Mouse (Mus musculus): ENCODE measurements around the gene Olfr60. TPM values are rescaled to one million over a fixed set of nuclear protein-coding genes. Genes with fewer than 3 reads are reported as not detected.

The Olfr60 gene
- not detected in 2 replicates for polyA plus RNA-seq (2011; ENCODE audit: insufficient read length, low read depth, missing spikeins)

DNA sequence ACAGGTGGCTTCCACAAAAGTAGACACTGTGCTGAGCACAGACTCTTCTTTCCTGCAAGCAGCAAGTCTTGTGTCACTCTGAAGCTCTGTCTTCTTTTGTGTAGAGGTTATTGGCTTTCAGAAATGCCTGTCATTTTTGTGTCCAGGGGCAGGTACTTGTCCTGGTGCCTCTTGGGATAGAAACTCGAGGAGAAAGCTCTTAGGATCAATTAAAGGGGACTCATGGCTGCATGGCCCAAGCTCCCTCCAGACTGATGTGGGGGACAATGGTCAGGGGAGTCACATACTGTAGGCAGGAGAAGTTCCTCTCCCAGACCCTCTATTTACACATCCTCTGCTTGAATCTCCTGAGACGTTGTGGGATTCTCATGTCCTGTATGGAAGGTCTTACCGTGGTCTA is at the start of gene Olfr60:
Olfr60 (minus strand) TSS at position 101 of the 400 bp plus-strand sequence.
- TF ChIP-seq POLR2A (IDR thresholded peaks at IDR 0.05; ENCODE audit: low read depth, low read length): no peak
- no peak for TF ChIP-seq CTCF (IDR thresholded peaks at IDR 0.05; ENCODE audit: borderline replicate concordance, insufficient read depth, low read length)
- Histone ChIP-seq H3K4me3 (ENCODE audit: insufficient read depth, low read length) (no peak within 1 kb of the TSS), H3K27ac (ENCODE audit: insufficient read depth, low read length) (no peak within 1 kb of the TSS), H3K4me1 (ENCODE audit: control insufficient read depth, insufficient read depth, low read length) (no peaks in the 10 kb centered on the region)

DNA sequence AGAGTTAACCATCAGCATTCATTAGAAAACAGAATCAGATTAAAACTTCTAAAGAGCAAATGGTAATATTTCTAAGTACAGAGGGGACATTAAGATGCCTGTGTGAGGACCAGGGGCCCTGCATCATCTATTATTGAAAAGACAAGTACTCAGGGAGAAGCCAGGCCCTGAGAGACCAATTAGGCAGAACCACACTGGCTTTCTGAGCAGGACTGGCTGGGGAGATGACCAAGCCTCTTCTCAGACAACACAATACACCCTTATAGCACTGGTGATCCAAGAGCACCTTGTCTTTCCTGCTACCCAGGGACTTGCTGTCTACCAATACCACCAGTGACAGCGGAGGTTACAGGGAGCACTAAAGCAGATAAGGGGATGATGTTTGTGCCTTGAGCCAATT is 41.3 kb upstream of the Olfr60 start, which contains the start of gene Olfr531:
Olfr531 (minus strand) TSS at position 101 of the 400 bp plus-strand sequence.
- no peak within 1 kb of the TSS for H3K27ac ChIP-seq (ENCODE audit: insufficient read depth, low read length)
- no peaks in the 10 kb centered on the region for H3K4me1 ChIP-seq (ENCODE audit: control insufficient read depth, insufficient read depth, low read length)
- no peak within 1 kb of the TSS for H3K4me3 ChIP-seq (ENCODE audit: insufficient read depth, low read length)
- TF ChIP-seq CTCF (IDR thresholded peaks at IDR 0.05; ENCODE audit: borderline replicate concordance, insufficient read depth, low read length): no peak
- TF ChIP-seq POLR2A (IDR thresholded peaks at IDR 0.05; ENCODE audit: low read depth, low read length): no peak

DNA sequence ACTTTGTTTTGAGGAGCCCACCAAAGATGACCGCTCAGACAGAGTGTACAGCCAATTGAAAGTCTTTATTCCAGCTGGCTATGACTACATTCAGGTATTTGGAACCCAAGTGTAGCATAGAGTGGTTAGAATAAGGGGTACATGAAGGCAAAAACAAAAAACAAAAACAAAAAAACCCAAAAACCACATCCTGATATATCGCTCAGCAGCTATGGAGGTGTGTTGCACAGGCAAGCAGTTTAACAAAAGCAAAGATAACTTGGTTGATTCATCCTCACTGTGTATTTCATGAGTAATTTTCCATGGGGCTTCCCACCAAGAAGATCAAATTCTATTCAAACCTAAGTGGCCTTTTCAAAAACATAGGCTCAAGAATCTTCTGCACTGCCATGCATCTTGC is 15.4 kb upstream of the Olfr60 start:
- H3K4me1 ChIP-seq (ENCODE audit: control insufficient read depth, insufficient read depth, low read length): no peaks in the 10 kb centered on the region
- TF ChIP-seq CTCF (IDR thresholded peaks at IDR 0.05; ENCODE audit: borderline replicate concordance, insufficient read depth, low read length) (no peak), POLR2A (IDR thresholded peaks at IDR 0.05; ENCODE audit: low read depth, low read length) (no peak)
- H3K27ac ChIP-seq (ENCODE audit: insufficient read depth, low read length): no peak overlapping the region
- no peak overlapping the region for H3K4me3 ChIP-seq (ENCODE audit: insufficient read depth, low read length)

DNA sequence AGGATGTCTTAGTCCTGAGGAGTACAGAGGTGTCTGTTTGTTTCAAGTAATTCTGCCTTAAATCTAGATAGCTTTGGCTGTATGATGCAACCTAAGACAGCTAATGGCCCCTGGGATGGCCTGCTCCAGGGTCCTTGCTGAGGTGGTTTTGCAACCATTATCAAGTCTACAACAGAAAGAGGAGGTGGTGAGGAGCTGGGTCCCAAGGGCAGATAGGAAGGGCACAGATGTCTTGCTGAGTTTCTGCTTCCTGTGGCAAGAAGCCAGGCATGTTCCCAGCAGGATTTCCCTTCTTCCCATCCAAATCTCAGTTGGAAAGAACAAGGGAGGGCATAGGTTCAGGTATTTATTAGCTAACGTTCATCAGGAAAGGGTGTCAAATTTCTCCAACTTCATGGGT is 14.8 kb upstream of the Olfr60 start, which contains the start of gene Olfr530:
Olfr530 (minus strand) TSS at position 101 of the 400 bp plus-strand sequence.
- H3K4me3 ChIP-seq (ENCODE audit: insufficient read depth, low read length): no peak within 1 kb of the TSS
- no peaks in the 10 kb centered on the region for H3K4me1 ChIP-seq (ENCODE audit: control insufficient read depth, insufficient read depth, low read length)
- H3K27ac ChIP-seq (ENCODE audit: insufficient read depth, low read length): no peak within 1 kb of the TSS
- no peak for TF ChIP-seq CTCF (IDR thresholded peaks at IDR 0.05; ENCODE audit: borderline replicate concordance, insufficient read depth, low read length)
- no peak for TF ChIP-seq POLR2A (IDR thresholded peaks at IDR 0.05; ENCODE audit: low read depth, low read length)

DNA sequence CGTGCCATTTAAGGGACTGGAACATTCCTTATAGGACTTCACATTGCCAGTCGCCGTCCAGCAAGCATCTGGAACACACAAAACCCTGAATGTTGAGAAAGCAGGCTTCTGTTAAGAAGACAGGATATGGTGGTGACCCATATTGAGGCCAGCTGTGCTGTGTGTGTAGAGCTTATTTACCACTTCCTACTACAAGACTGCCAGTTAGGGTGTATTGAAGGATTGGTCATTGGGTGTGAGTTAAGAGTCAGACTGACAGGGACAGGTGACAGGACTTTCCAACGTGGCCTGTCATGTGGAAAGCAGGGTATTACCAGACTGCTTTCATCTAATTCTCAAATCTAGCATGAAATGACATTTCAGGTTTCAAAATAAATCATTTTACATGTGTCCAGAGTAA is 12.8 kb upstream of the Olfr60 start:
- Histone ChIP-seq H3K4me3 (ENCODE audit: insufficient read depth, low read length) (no peak overlapping the region), H3K4me1 (ENCODE audit: control insufficient read depth, insufficient read depth, low read length) (no peaks in the 10 kb centered on the region), H3K27ac (ENCODE audit: insufficient read depth, low read length) (no peak overlapping the region)
- no peak for TF ChIP-seq CTCF (IDR thresholded peaks at IDR 0.05; ENCODE audit: borderline replicate concordance, insufficient read depth, low read length)
- no peak for TF ChIP-seq POLR2A (IDR thresholded peaks at IDR 0.05; ENCODE audit: low read depth, low read length)

DNA sequence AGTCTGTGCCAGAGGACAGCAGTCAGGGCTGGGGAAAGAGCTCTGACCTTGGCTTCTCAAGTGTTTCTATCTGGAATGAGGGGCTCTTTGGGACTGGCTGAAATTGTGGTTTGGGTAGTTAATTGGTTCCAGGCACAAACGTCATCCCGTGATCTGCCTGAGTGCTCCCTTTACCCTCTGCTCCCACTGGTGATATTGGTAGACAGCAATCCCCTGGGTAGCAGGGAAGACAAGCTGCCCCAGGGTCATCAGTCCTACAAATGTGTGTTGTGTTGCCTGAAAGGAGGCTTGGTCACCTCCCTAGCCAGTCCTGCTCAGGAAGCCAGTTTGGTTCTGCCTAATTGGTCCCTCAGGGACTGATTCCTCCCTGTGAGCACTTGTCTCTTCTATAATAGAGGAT is 27.8 kb downstream of the Olfr60 start, which contains the start of gene Olfr527:
Olfr527 (plus strand) TSS at position 301 of the 400 bp plus-strand sequence.
- H3K27ac ChIP-seq (ENCODE audit: insufficient read depth, low read length): no peak within 1 kb of the TSS
- no peak within 1 kb of the TSS for H3K4me3 ChIP-seq (ENCODE audit: insufficient read depth, low read length)
- TF ChIP-seq CTCF (IDR thresholded peaks at IDR 0.05; ENCODE audit: borderline replicate concordance, insufficient read depth, low read length): no peak
- no peak for TF ChIP-seq POLR2A (IDR thresholded peaks at IDR 0.05; ENCODE audit: low read depth, low read length)
- H3K4me1 ChIP-seq (ENCODE audit: control insufficient read depth, insufficient read depth, low read length): no peaks in the 10 kb centered on the region

DNA sequence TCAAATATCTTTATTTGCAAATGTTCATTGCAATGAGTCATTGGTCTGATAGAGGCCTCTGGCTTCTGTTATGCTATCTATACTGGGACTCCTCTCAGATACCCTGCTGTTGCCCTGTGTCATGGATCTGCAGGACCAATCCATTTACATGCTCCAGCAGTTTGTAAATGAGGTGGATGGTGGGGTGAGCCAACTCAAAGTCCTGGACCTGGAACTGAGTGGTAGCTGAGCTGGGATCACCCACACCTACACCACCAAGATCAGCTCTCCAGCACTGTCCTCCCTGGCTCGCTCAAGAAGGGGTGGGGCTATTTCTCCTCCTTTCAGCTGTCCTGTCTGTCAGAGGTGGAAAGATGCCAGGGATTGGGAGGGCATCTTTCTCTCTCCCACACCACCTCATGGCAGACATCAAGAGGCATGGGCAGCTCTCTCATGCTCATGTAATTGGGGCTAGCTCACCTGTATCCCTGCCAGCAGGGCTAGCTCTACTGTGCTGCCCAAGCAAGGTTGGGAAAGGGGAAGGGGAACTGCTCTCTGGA is 31.6 kb downstream of the Olfr60 start:
- H3K27ac ChIP-seq (ENCODE audit: insufficient read depth, low read length): no peak overlapping the region
- H3K4me3 ChIP-seq (ENCODE audit: insufficient read depth, low read length): no peak overlapping the region
- no peak for TF ChIP-seq CTCF (IDR thresholded peaks at IDR 0.05; ENCODE audit: borderline replicate concordance, insufficient read depth, low read length)
- H3K4me1 ChIP-seq (ENCODE audit: control insufficient read depth, insufficient read depth, low read length): no peaks in the 10 kb centered on the region

DNA sequence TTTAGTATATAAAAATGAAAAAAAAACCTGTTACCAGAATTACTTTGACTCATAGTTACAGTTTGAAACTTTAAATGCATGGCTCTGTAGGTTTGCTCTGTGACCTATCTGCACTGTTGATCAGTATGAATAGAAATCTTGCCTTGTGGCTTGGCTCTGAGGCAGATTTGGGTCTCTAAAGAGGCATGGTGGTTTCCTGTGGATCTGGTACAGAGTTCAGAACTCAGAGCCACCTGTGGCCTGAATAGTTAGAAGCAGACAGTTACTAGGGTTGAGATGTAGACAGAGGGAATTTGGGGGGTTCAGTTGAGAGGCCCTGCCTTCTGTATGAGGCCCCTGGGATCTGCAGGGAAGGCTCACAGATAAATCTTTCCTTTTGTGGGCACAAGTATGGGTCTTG is 40.3 kb downstream of the Olfr60 start:
- Histone ChIP-seq H3K4me3 (ENCODE audit: insufficient read depth, low read length) (no peak overlapping the region), H3K4me1 (ENCODE audit: control insufficient read depth, insufficient read depth, low read length) (no peaks in the 10 kb centered on the region), H3K27ac (ENCODE audit: insufficient read depth, low read length) (no peak overlapping the region)
- no peak for TF ChIP-seq CTCF (IDR thresholded peaks at IDR 0.05; ENCODE audit: borderline replicate concordance, insufficient read depth, low read length)
- TF ChIP-seq POLR2A (IDR thresholded peaks at IDR 0.05; ENCODE audit: low read depth, low read length): no peak

DNA sequence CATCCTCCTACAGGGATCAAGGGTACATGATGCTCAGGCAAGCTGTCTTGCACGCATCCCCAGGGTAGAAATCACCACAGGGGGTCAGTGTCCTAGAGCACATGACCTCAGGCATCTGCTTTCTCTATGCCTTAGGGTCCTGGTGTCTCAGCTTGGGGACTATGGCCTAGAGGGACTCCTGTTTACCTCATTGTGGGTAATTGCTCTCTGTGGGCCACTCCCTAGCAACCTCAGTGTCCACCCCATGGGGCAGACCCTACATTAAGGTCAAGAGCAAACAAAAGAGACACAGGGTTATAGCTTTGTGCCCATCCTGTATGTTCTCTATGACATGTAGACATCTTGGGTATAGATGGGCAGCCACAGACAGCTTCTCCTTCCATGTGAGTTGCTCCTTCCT is 40.9 kb downstream of the Olfr60 start, which contains the start of gene Olfr525:
Olfr525 (plus strand) TSS at position 301 of the 400 bp plus-strand sequence.
- no peak within 1 kb of the TSS for H3K4me3 ChIP-seq (ENCODE audit: insufficient read depth, low read length)
- no peaks in the 10 kb centered on the region for H3K4me1 ChIP-seq (ENCODE audit: control insufficient read depth, insufficient read depth, low read length)
- no peak for TF ChIP-seq CTCF (IDR thresholded peaks at IDR 0.05; ENCODE audit: borderline replicate concordance, insufficient read depth, low read length)
- no peak for TF ChIP-seq POLR2A (IDR thresholded peaks at IDR 0.05; ENCODE audit: low read depth, low read length)
- H3K27ac ChIP-seq (ENCODE audit: insufficient read depth, low read length): no peak within 1 kb of the TSS

DNA sequence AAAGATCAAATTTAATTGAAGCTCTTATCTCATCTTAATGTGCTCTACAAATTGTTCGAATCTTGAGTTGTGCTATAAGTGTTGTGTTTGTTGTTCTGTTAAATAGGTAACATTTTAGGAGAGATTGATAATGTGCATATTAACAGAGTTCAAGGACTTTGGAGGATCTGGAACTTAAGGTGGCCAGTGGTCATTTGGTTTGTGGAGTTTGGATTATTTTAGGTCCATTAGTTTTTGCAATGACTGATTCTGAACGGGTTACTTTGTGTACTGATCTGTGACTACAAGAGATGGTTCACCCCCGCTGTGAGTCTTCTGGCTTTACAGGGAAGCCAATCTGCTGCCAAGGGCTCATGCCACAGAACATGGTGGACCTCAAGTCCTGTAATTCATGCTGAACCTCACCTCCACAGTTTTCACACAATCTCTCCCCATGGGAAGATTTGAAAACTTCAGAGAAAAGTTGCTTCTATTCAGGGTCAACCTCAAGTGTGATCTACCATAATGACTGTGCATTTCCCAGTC is 41.5 kb downstream of the Olfr60 start:
- TF ChIP-seq POLR2A (IDR thresholded peaks at IDR 0.05; ENCODE audit: low read depth, low read length): no peak
- no peak for TF ChIP-seq CTCF (IDR thresholded peaks at IDR 0.05; ENCODE audit: borderline replicate concordance, insufficient read depth, low read length)
- H3K4me3 ChIP-seq (ENCODE audit: insufficient read depth, low read length): no peak overlapping the region
- no peak overlapping the region for H3K27ac ChIP-seq (ENCODE audit: insufficient read depth, low read length)
- H3K4me1 ChIP-seq (ENCODE audit: control insufficient read depth, insufficient read depth, low read length): no peaks in the 10 kb centered on the region

All from embryonic fibroblast, embryonic 13.5 days (primary cell).